Comparison of ENCODE assay signal across 10 mouse cellular contexts in genomic region chr11:4080219-4080618, GRCm38 (mm10). TPM values are rescaled to one million over a fixed set of nuclear protein-coding genes. Genes with fewer than 3 reads are reported as not detected.
DNase-seq lines count a peak whose midpoint lies in the region; ATAC-seq and TF ChIP-seq lines count a peak whose summit lies in the region.
"Had no signal": no experiment of that assay in that cellular context is flagged by ENCODE, and none has a peak within 500 bp of the region (broad histone marks: within the 10 kb centered on the region; RNA-seq: fewer than 3 reads in every experiment).

No protein-coding gene starts in this region.

- H3K36me3 ChIP-seq in heart, postnatal 0 days (replicated peaks; ENCODE audit: control insufficient read depth, insufficient read depth, low read length) = no peaks in the 10 kb centered on the region
- H3K36me3 ChIP-seq in heart, embryonic 10.5 days = no peaks in the 10 kb centered on the region
- H3K36me3 ChIP-seq in C2C12 (ENCODE audit: control insufficient read depth, insufficient read depth) = no peaks in the 10 kb centered on the region
- H3K36me3 ChIP-seq in embryonic facial prominence, embryonic 14.5 days (ENCODE audit: control insufficient read depth, insufficient read depth, low read length) = no peaks in the 10 kb centered on the region
- H3K36me3 ChIP-seq: embryonic facial prominence, embryonic 15.5 days; lung, embryonic 15.5 days had no signal

- no peak overlapping the region for H3K27ac ChIP-seq in heart, postnatal 0 days (ENCODE audit: low read depth)
- no peak overlapping the region for H3K27ac ChIP-seq in heart, embryonic 10.5 days
- H3K27ac ChIP-seq in embryonic facial prominence, embryonic 14.5 days (replicated peaks; ENCODE audit: low read depth, low read length) = no peak overlapping the region
- H3K27ac ChIP-seq: embryonic facial prominence, embryonic 15.5 days; lung, embryonic 15.5 days had no signal

- TF ChIP-seq EP300 in heart, postnatal 0 days (IDR thresholded peaks at IDR 0.05; ENCODE audit: low read depth) = no peak

- H3K79me3 ChIP-seq in C2C12 (ENCODE audit: low read depth) = no peaks in the 10 kb centered on the region

- DNase-seq in heart, postnatal 0 days (ENCODE audit: low spot score) = no peak
- no peak for DNase-seq in heart, embryonic 10.5 days (ENCODE audit: low spot score)
- DNase-seq in adrenal gland, postnatal 10 days = peak; percentile 77
- DNase-seq in embryonic facial prominence, embryonic 14.5 days (ENCODE audit: low spot score) = peak; percentile 35
- peak; percentile 79 to 80 for DNase-seq in layer of hippocampus, postnatal 10 days (ENCODE audit: low spot score in 2 of 2)
- peak; percentile 51 for DNase-seq in thymus, postnatal 0 days (ENCODE audit: low spot score)

- no peak overlapping the region for H3ac ChIP-seq in C2C12 (ENCODE audit: control insufficient read depth, insufficient read length, low read depth)

- ATAC-seq in heart, postnatal 0 days (ENCODE audit: insufficient read depth, low read depth) = no peak
- ATAC-seq in embryonic facial prominence, embryonic 14.5 days (ENCODE audit: low read depth) = no peak
- peak; percentile 84 for ATAC-seq in megakaryocyte progenitor cell, adult 5-6 weeks (replicated peaks; ENCODE audit: poor library complexity)

- no peaks in the 10 kb centered on the region for H3K27me3 ChIP-seq in heart, postnatal 0 days (ENCODE audit: control insufficient read depth, insufficient read depth, low read length)
- no peaks in the 10 kb centered on the region for H3K27me3 ChIP-seq in heart, embryonic 10.5 days (ENCODE audit: insufficient read depth, poor library complexity, severe bottlenecking)
- H3K27me3 ChIP-seq in C2C12 (ENCODE audit: control insufficient read depth, insufficient read depth, insufficient read length) = peaks cover 3% of the 10 kb centered on the region
- H3K27me3 ChIP-seq in embryonic facial prominence, embryonic 14.5 days (replicated peaks; ENCODE audit: control insufficient read depth, insufficient read depth, low read length) = no peaks in the 10 kb centered on the region
- H3K27me3 ChIP-seq: embryonic facial prominence, embryonic 15.5 days; lung, embryonic 15.5 days had no signal

- H3K9ac ChIP-seq in heart, postnatal 0 days (replicated peaks; ENCODE audit: low read depth, low read length) = no peak overlapping the region
- no peak overlapping the region for H3K9ac ChIP-seq in embryonic facial prominence, embryonic 14.5 days (ENCODE audit: low read depth, low read length)
- H3K9ac ChIP-seq: embryonic facial prominence, embryonic 15.5 days; lung, embryonic 15.5 days had no signal

- no peaks in the 10 kb centered on the region for H3K79me2 ChIP-seq in C2C12 (ENCODE audit: control insufficient read depth, insufficient read depth)

- no peaks in the 10 kb centered on the region for H3K4me1 ChIP-seq in heart, postnatal 0 days (ENCODE audit: control insufficient read depth, insufficient read depth)
- H3K4me1 ChIP-seq in heart, embryonic 10.5 days = no peaks in the 10 kb centered on the region
- H3K4me1 ChIP-seq in embryonic facial prominence, embryonic 14.5 days (ENCODE audit: control insufficient read depth, insufficient read depth, low read length) = no peaks in the 10 kb centered on the region
- H3K4me1 ChIP-seq: embryonic facial prominence, embryonic 15.5 days; lung, embryonic 15.5 days had no signal

- WGBS in heart, postnatal 0 days = 11% methylated on average over 4 of the region's 4 CpGs
- 15% methylated on average over 4 of the region's 4 CpGs for WGBS in heart, embryonic 10.5 days
- WGBS in embryonic facial prominence, embryonic 14.5 days = 15% methylated on average over 4 of the region's 4 CpGs

- no peaks in the 10 kb centered on the region for H3K9me3 ChIP-seq in heart, postnatal 0 days (replicated peaks; ENCODE audit: control insufficient read depth, low read length)
- H3K9me3 ChIP-seq in heart, embryonic 10.5 days = no peaks in the 10 kb centered on the region
- no peaks in the 10 kb centered on the region for H3K9me3 ChIP-seq in embryonic facial prominence, embryonic 14.5 days (ENCODE audit: control insufficient read depth, low read length)
- H3K9me3 ChIP-seq: embryonic facial prominence, embryonic 15.5 days; lung, embryonic 15.5 days had no signal

- no peak overlapping the region for H3K4me3 ChIP-seq in heart, postnatal 0 days (ENCODE audit: low read depth, low read length)
- no peak overlapping the region for H3K4me3 ChIP-seq in heart, embryonic 10.5 days
- H3K4me3 ChIP-seq in C2C12 (ENCODE audit: insufficient read depth, poor library complexity, severe bottlenecking) = no peak overlapping the region
- H3K4me3 ChIP-seq in embryonic facial prominence, embryonic 14.5 days (ENCODE audit: low read depth, low read length) = no peak overlapping the region
- H3K4me3 ChIP-seq: embryonic facial prominence, embryonic 15.5 days; lung, embryonic 15.5 days had no signal

- peak; percentile 78 for TF ChIP-seq CTCF in heart, postnatal 0 days (IDR thresholded peaks at IDR 0.05; ENCODE audit: low read depth)
- TF ChIP-seq CTCF in C2C12 (IDR thresholded peaks at IDR 0.05; ENCODE audit: control insufficient read depth, insufficient read depth, insufficient read length) = peak; percentile 74

- H3K4me2 ChIP-seq in heart, postnatal 0 days (ENCODE audit: low read depth, low read length) = no peak overlapping the region
- no peak overlapping the region for H3K4me2 ChIP-seq in embryonic facial prominence, embryonic 14.5 days (ENCODE audit: low read depth, low read length)
- H3K4me2 ChIP-seq: embryonic facial prominence, embryonic 15.5 days; lung, embryonic 15.5 days had no signal

RNA-seq across cellular contexts. Expression of gene Mtfp1, which starts 15.0 kb away (rescaled TPM):
- total RNA-seq in heart, postnatal 0 days (2014; rRNA removed; ENCODE audit: low replicate concordance) = 47.0 and 64.0 TPM in 2 replicates
- 57.8 and 63.6 TPM in 2 replicates for polyA plus RNA-seq in heart, postnatal 0 days (2015; fragmentation: Nextera tagmentation; extraction: Ambion mirVana)
- polyA plus RNA-seq in heart, embryonic 10.5 days (2016; fragmentation: Nextera tagmentation; extraction: Ambion mirVana) = 25.7 and 26.0 TPM in 2 replicates
- 10.8 TPM for polyA plus RNA-seq in C2C12 (2012; fragmentation: generic; extraction: Trizol)
- total RNA-seq in adrenal gland, postnatal 10 days (2021) = 10 to 100 TPM; 24.4 to 34.6 TPM
- polyA plus RNA-seq in embryonic facial prominence, embryonic 14.5 days (2014; fragmentation: Nextera tagmentation; extraction: Ambion mirVana) = 7.5 and 8.1 TPM in 2 replicates
- 10 to 100 TPM; 62.5 to 66.0 TPM for total RNA-seq in layer of hippocampus, postnatal 10 days (2021)
- total RNA-seq in megakaryocyte progenitor cell, adult 5-6 weeks (2015) = 9.7 and 12.0 TPM in 2 replicates
- 9.2 and 12.0 TPM in 2 replicates for total RNA-seq in megakaryocyte progenitor cell, adult 5-6 weeks (2017)
- 4.1 and 5.3 TPM in 2 replicates for polyA plus RNA-seq in thymus, postnatal 0 days (2015; fragmentation: Nextera tagmentation; extraction: Ambion mirVana)

RNA-seq across cellular contexts. Expression of gene Sec14l3, which starts 15.6 kb away (rescaled TPM):
- not detected in 2 replicates for total RNA-seq in heart, postnatal 0 days (2014; rRNA removed; ENCODE audit: low replicate concordance)
- 0.20 and 4.0 TPM in 2 replicates for polyA plus RNA-seq in heart, postnatal 0 days (2015; fragmentation: Nextera tagmentation; extraction: Ambion mirVana)
- not detected in 2 replicates for polyA plus RNA-seq in heart, embryonic 10.5 days (2016; fragmentation: Nextera tagmentation; extraction: Ambion mirVana)
- not detected for polyA plus RNA-seq in C2C12 (2012; fragmentation: generic; extraction: Trizol)
- under 1 TPM; 0.27 to 0.36 TPM for total RNA-seq in adrenal gland, postnatal 10 days (2021)
- 1.7 and 6.8 TPM in 2 replicates for polyA plus RNA-seq in embryonic facial prominence, embryonic 14.5 days (2014; fragmentation: Nextera tagmentation; extraction: Ambion mirVana)
- 1 to 10 TPM; 3.7 to 4.5 TPM for total RNA-seq in layer of hippocampus, postnatal 10 days (2021)
- total RNA-seq in megakaryocyte progenitor cell, adult 5-6 weeks (2015) = not detected in 2 replicates
- total RNA-seq in megakaryocyte progenitor cell, adult 5-6 weeks (2017) = not detected in 2 replicates
- 0.64 and 0.91 TPM in 2 replicates for polyA plus RNA-seq in thymus, postnatal 0 days (2015; fragmentation: Nextera tagmentation; extraction: Ambion mirVana)

RNA-seq across cellular contexts. Expression of gene Sec14l2, which starts 43.0 kb away (rescaled TPM):
- total RNA-seq in heart, postnatal 0 days (2014; rRNA removed; ENCODE audit: low replicate concordance) = 0.27 and 1.8 TPM in 2 replicates
- polyA plus RNA-seq in heart, postnatal 0 days (2015; fragmentation: Nextera tagmentation; extraction: Ambion mirVana) = 0.41 and 0.49 TPM in 2 replicates
- polyA plus RNA-seq in heart, embryonic 10.5 days (2016; fragmentation: Nextera tagmentation; extraction: Ambion mirVana) = 0.94 and 2.1 TPM in 2 replicates
- polyA plus RNA-seq in C2C12 (2012; fragmentation: generic; extraction: Trizol) = 7.3 TPM
- total RNA-seq in adrenal gland, postnatal 10 days (2021) = 10 to 100 TPM; 16.4 to 33.8 TPM
- 2.2 and 3.2 TPM in 2 replicates for polyA plus RNA-seq in embryonic facial prominence, embryonic 14.5 days (2014; fragmentation: Nextera tagmentation; extraction: Ambion mirVana)
- 10 to 100 TPM; 24.3 to 26.8 TPM for total RNA-seq in layer of hippocampus, postnatal 10 days (2021)
- 0.71 and 0.72 TPM in 2 replicates for total RNA-seq in megakaryocyte progenitor cell, adult 5-6 weeks (2015)
- 0.87 and 1.7 TPM in 2 replicates for total RNA-seq in megakaryocyte progenitor cell, adult 5-6 weeks (2017)
- polyA plus RNA-seq in thymus, postnatal 0 days (2015; fragmentation: Nextera tagmentation; extraction: Ambion mirVana) = 0.30 and 0.54 TPM in 2 replicates

RNA-seq across cellular contexts. Expression of gene Sec14l4, which starts 49.0 kb away (rescaled TPM):
- total RNA-seq in heart, postnatal 0 days (2014; rRNA removed; ENCODE audit: low replicate concordance) = not detected in 2 replicates
- polyA plus RNA-seq in heart, postnatal 0 days (2015; fragmentation: Nextera tagmentation; extraction: Ambion mirVana) = 0.14 TPM in 1 of 2 replicates, not detected in the other
- 0.07 and 0.50 TPM in 2 replicates for polyA plus RNA-seq in heart, embryonic 10.5 days (2016; fragmentation: Nextera tagmentation; extraction: Ambion mirVana)
- polyA plus RNA-seq in C2C12 (2012; fragmentation: generic; extraction: Trizol) = not detected
- 10 to 100 TPM; 10.6 to 17.1 TPM for total RNA-seq in adrenal gland, postnatal 10 days (2021)
- polyA plus RNA-seq in embryonic facial prominence, embryonic 14.5 days (2014; fragmentation: Nextera tagmentation; extraction: Ambion mirVana) = 0.29 and 0.88 TPM in 2 replicates
- 1 to 10 TPM in 1 of 2 experiments, under 1 TPM in 1; 0.38 to 1.1 TPM for total RNA-seq in layer of hippocampus, postnatal 10 days (2021)
- not detected in 2 replicates for total RNA-seq in megakaryocyte progenitor cell, adult 5-6 weeks (2015)
- not detected in 2 replicates for total RNA-seq in megakaryocyte progenitor cell, adult 5-6 weeks (2017)
- polyA plus RNA-seq in thymus, postnatal 0 days (2015; fragmentation: Nextera tagmentation; extraction: Ambion mirVana) = 0.08 and 0.27 TPM in 2 replicates

RNA-seq across cellular contexts. Expression of gene Rnf215, which starts 54.8 kb away (rescaled TPM):
- 21.3 and 36.1 TPM in 2 replicates for total RNA-seq in heart, postnatal 0 days (2014; rRNA removed; ENCODE audit: low replicate concordance)
- 17.4 and 17.6 TPM in 2 replicates for polyA plus RNA-seq in heart, postnatal 0 days (2015; fragmentation: Nextera tagmentation; extraction: Ambion mirVana)
- 16.4 and 17.1 TPM in 2 replicates for polyA plus RNA-seq in heart, embryonic 10.5 days (2016; fragmentation: Nextera tagmentation; extraction: Ambion mirVana)
- 13.6 TPM for polyA plus RNA-seq in C2C12 (2012; fragmentation: generic; extraction: Trizol)
- 10 to 100 TPM; 16.7 to 21.2 TPM for total RNA-seq in adrenal gland, postnatal 10 days (2021)
- 34.8 and 36.5 TPM in 2 replicates for polyA plus RNA-seq in embryonic facial prominence, embryonic 14.5 days (2014; fragmentation: Nextera tagmentation; extraction: Ambion mirVana)
- 10 to 100 TPM; 47.7 to 49.4 TPM for total RNA-seq in layer of hippocampus, postnatal 10 days (2021)
- 2.5 and 4.7 TPM in 2 replicates for total RNA-seq in megakaryocyte progenitor cell, adult 5-6 weeks (2015)
- 5.9 and 8.8 TPM in 2 replicates for total RNA-seq in megakaryocyte progenitor cell, adult 5-6 weeks (2017)
- polyA plus RNA-seq in thymus, postnatal 0 days (2015; fragmentation: Nextera tagmentation; extraction: Ambion mirVana) = 18.9 and 19.6 TPM in 2 replicates

Comparison
In these comparisons a context has a peak if more than half of its experiments do, and no peak if none do; other contexts are left out.
1. DNase-seq: peak in adrenal gland, postnatal 10 days (single experiment), embryonic facial prominence, embryonic 14.5 days (single experiment), layer of hippocampus, postnatal 10 days (2 of 2) and thymus, postnatal 0 days (single experiment); none in heart, postnatal 0 days (single experiment) and heart, embryonic 10.5 days (single experiment).